Mouse (Mus musculus): ENCODE results near the gene Lrrc8a. TPM values are rescaled to one million over a fixed set of nuclear protein-coding genes. Genes with fewer than 3 reads are reported as not detected.

Gene Lrrc8a
- polyA plus RNA-seq, 1 experiment from 2014 or later, result 45.9 TPM

- no peak for ATAC-seq (ENCODE audit: insufficient number of reproducible peaks, insufficient read depth, low FRiP score, low TSS enrichment, low read depth)
- Histone ChIP-seq H3K4me1 (peaks cover 15% of the 10 kb centered on the region), H3K27ac (no peak overlapping the region), H3K4me3 (no peak overlapping the region), H3K9ac (no peak overlapping the region), H3K9me3 (no peaks in the 10 kb centered on the region), H3K27me3 (no peaks in the 10 kb centered on the region), H3K4me2 (no peak overlapping the region), H3K36me3 (peaks cover 94% of the 10 kb centered on the region)
- WGBS, result 97% methylated on average over 42 of the region's 42 CpGs
Measured at GRCm38 (mm10) chr2:30255631-30256395, 18.3 kb downstream of the Lrrc8a start.

GRCm38 (mm10) chr2:30256616-30257350 lies 19.3 kb downstream of the Lrrc8a start:
- WGBS, result 96% methylated on average over 30 of the region's 30 CpGs

GRCm38 (mm10) chr2:30257699-30258460 lies 20.4 kb downstream of the Lrrc8a start:
- Histone ChIP-seq H3K9me3 (no peaks in the 10 kb centered on the region), H3K4me2 (no peak overlapping the region), H3K4me1 (peaks cover 8% of the 10 kb centered on the region; the same call in 1 of the 2 replicates), H3K27ac (no peak overlapping the region), H3K9ac (0 out of 2 replicates have a peak overlapping the region, but pooled peaks have one; percentile 0), H3K4me3 (no peak overlapping the region), H3K27me3 (no peaks in the 10 kb centered on the region), H3K36me3 (peaks cover 94% of the 10 kb centered on the region)
- no peak for ATAC-seq (ENCODE audit: insufficient number of reproducible peaks, insufficient read depth, low FRiP score, low TSS enrichment, low read depth)
- WGBS, result 88% methylated on average over 7 of the region's 7 CpGs

More at GRCm38 (mm10) chr2:30256616-30257350, 19.3 kb downstream of the Lrrc8a start:
- Histone ChIP-seq H3K36me3 (peaks cover 95% of the 10 kb centered on the region), H3K4me1 (peaks cover 11% of the 10 kb centered on the region), H3K9ac (no peak overlapping the region), H3K27me3 (no peaks in the 10 kb centered on the region), H3K27ac (no peak overlapping the region), H3K9me3 (no peaks in the 10 kb centered on the region), H3K4me2 (no peak overlapping the region), H3K4me3 (no peak overlapping the region)
- ATAC-seq (ENCODE audit: insufficient number of reproducible peaks, insufficient read depth, low FRiP score, low TSS enrichment, low read depth), result no peak

GRCm38 (mm10) chr2:30258600-30258999 lies 21.1 kb downstream of the Lrrc8a start:
- H3K9me3 ChIP-seq, result no peaks in the 10 kb centered on the region
- no peak overlapping the region for H3K4me2 ChIP-seq
- WGBS, result 78% methylated on average over 4 of the region's 4 CpGs
- peaks cover 9% of the 10 kb centered on the region; the same call in 1 of the 2 replicates for H3K4me1 ChIP-seq
- H3K9ac ChIP-seq, result 0 out of 2 replicates have a peak overlapping the region, but pooled peaks have one; percentile 0
- ATAC-seq (ENCODE audit: insufficient number of reproducible peaks, insufficient read depth, low FRiP score, low TSS enrichment, low read depth), result no peak
- no peak overlapping the region for H3K27ac ChIP-seq
- H3K4me3 ChIP-seq, result no peak overlapping the region
- H3K27me3 ChIP-seq, result no peaks in the 10 kb centered on the region
- H3K36me3 ChIP-seq, result peaks cover 98% of the 10 kb centered on the region

DNA sequence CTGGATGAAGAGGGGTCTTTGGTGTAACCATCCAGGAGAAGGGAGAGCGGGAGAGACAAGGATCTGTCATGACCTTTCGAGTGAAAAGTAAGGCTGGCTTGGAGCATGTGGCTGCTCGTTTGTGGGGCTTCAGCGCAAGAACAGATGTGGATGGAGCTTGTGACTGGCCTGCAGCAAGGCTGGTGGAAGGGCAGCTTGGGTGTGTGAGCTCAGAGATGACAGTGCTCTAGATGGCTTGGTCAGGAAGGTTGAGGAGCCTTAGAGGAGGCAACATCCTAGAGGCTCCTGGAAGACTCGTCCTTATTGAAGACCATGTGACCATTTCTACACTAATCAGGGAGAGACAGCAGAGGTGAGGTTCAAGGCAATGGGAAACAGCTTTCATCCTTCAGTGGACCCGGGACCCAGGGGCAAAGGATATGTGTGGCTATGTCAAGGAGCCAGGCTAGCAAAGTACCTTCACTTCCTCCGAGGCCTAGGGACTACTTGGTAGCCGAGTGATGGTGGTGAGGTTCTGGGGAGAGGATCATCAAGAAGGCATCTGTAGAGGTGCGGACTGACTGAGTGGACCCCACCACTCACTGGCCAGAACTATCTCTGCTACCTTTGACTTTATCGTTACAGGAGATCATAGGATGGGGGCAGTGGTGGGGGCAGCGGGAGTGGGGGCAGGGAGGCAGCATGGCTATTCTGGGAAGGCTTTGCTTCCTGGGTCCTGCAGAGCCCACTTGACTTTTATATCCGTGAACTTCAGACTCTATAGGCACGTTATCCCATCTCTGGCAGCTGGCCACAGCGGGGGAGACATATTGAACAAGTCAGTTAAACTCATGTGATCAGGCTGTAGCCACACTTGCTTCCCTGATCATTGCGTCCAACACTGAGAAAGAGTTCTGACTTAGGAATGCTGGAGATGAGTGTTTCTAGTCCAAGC lies 21.9 kb downstream of the Lrrc8a start:
- H3K9ac ChIP-seq, result no peak overlapping the region
- no peaks in the 10 kb centered on the region for H3K27me3 ChIP-seq
- peaks cover 98% of the 10 kb centered on the region for H3K36me3 ChIP-seq
- H3K4me1 ChIP-seq, result peaks cover 14% of the 10 kb centered on the region
- ATAC-seq (ENCODE audit: insufficient number of reproducible peaks, insufficient read depth, low FRiP score, low TSS enrichment, low read depth), result no peak
- H3K4me2 ChIP-seq, result no peak overlapping the region
- WGBS, result 92% methylated on average over 15 of the region's 15 CpGs
- H3K27ac ChIP-seq, result no peak overlapping the region
- H3K4me3 ChIP-seq, result no peak overlapping the region
- H3K9me3 ChIP-seq, result no peaks in the 10 kb centered on the region

- no peaks in the 10 kb centered on the region for H3K9me3 ChIP-seq
- H3K36me3 ChIP-seq, result peaks cover 86% of the 10 kb centered on the region
- H3K4me2 ChIP-seq, result no peak overlapping the region
- ATAC-seq (ENCODE audit: insufficient number of reproducible peaks, insufficient read depth, low FRiP score, low TSS enrichment, low read depth), result no peak
- H3K4me3 ChIP-seq, result no peak overlapping the region
- no peak overlapping the region for H3K27ac ChIP-seq
- no peak overlapping the region for H3K9ac ChIP-seq
- 83% methylated on average over 4 of the region's 4 CpGs for WGBS
- H3K27me3 ChIP-seq, result no peaks in the 10 kb centered on the region
- H3K4me1 ChIP-seq, result peaks cover 32% of the 10 kb centered on the region
Measured at GRCm38 (mm10) chr2:30261064-30261736, 23.7 kb downstream of the Lrrc8a start.

DNA sequence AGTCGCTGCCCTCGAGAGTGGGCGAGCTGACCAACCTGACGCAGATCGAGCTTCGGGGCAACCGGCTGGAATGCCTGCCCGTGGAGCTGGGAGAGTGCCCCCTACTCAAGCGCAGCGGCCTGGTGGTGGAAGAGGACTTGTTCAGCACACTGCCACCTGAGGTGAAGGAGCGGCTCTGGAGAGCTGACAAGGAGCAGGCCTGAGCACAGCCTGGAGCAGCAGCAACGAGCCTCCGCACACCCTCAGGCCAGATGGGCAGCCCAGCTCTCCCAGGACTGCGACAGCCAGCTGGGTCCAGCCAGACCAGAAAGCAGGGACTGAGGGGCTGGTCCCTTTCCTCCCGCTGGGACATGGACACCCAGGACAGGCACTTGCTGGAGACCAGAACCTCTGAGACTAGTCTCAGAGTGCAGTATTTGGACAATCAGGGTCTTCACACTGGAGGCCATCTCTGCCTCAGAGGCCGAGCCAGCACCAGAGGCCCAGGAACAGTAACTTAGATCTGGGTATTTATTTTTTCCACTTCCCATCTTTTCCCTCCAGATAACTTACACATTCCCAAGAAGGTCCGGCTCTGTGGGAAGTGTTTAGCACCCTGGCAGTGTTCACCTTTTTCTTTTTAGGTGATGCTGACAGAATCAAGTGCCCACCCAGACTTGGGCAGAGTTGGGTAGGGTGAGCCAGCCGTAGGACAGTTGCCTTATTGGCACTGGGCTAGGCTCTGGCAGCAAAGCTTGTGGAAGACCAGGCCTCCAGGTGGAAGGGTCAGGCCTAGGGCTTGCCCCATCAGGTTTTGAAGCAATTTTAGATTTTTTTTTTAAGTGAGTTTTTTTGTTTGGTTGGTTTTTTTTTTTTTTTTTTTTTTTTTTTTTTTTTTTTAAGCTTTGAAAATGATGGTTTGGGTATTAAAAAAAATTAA lies 24.7 kb downstream of the Lrrc8a start:
- H3K27ac ChIP-seq, result no peak overlapping the region
- H3K4me3 ChIP-seq, result no peak overlapping the region
- H3K9ac ChIP-seq, result no peak overlapping the region
- no peak for ATAC-seq (ENCODE audit: insufficient number of reproducible peaks, insufficient read depth, low FRiP score, low TSS enrichment, low read depth)
- no peaks in the 10 kb centered on the region for H3K27me3 ChIP-seq
- no peaks in the 10 kb centered on the region for H3K9me3 ChIP-seq
- 91% methylated on average over 18 of the region's 18 CpGs for WGBS
- H3K4me2 ChIP-seq, result no peak overlapping the region
- peaks cover 76% of the 10 kb centered on the region for H3K36me3 ChIP-seq
- H3K4me1 ChIP-seq, result peaks cover 41% of the 10 kb centered on the region

DNA sequence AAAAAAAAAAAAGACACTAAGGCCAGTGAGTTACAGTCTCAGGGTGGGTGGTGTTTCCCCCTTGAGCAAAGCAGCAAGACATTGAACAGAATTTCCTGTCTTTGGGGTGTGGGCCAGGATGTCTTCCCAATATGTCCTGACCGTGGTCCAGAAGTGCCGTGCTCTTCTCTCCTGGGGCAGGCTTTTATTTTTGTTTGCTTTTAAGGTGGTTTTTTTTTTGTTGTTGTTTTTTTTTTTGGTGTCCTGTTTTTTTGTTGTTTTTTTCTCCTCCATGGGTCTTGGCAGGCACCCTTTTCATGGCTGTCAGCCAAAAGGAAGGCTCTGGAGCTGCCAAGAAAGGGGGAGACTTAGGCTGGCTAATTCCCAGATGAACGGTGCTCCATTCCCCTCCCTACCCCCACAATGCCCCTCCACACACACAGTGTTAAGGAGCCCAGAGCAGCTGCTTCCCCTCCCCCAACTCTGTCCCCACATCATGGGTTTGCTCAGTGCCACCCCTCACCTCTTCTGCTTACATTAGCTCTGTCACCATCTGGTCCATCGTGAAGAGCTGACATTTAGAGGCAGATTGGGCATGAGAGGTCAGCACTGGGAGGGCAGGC lies 25.4 kb downstream of the Lrrc8a start:
- Histone ChIP-seq H3K27me3 (no peaks in the 10 kb centered on the region), H3K9me3 (no peaks in the 10 kb centered on the region), H3K4me3 (no peak overlapping the region), H3K4me1 (peaks cover 41% of the 10 kb centered on the region), H3K9ac (0 out of 2 replicates have a peak overlapping the region, but pooled peaks have one; percentile 36), H3K4me2 (no peak overlapping the region), H3K27ac (peak overlapping the region; percentile 33), H3K36me3 (peaks cover 69% of the 10 kb centered on the region)
- 62% methylated on average over 4 of the region's 4 CpGs for WGBS
- no peak for ATAC-seq (ENCODE audit: insufficient number of reproducible peaks, insufficient read depth, low FRiP score, low TSS enrichment, low read depth)

DNA sequence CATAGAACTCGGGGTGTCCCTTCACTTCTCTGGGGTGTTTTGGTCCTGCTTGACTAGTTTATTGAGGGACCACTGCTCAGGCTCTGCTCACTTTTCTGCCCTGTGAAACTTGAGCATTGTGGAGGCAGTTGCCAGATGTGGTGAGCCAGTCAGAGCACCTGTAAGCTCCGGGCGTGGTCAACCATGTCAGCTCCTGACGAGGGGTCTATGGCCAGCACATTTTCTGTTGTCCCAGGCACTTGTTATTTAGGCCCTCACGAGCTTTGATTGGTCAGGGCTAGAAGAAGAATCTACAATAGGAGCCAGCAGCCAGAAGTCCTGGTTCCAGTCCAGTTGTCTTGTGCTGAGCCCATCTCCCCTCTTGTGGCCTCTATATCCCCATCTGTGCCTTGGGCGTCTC lies 26.3 kb downstream of the Lrrc8a start:
- H3K9ac ChIP-seq, result no peak overlapping the region
- H3K4me3 ChIP-seq, result no peak overlapping the region
- no peak overlapping the region for H3K27ac ChIP-seq
- H3K4me2 ChIP-seq, result no peak overlapping the region
- peaks cover 41% of the 10 kb centered on the region for H3K4me1 ChIP-seq
- peaks cover 60% of the 10 kb centered on the region for H3K36me3 ChIP-seq
- no peaks in the 10 kb centered on the region for H3K9me3 ChIP-seq
- 88% methylated on average over 6 of the region's 6 CpGs for WGBS
- no peaks in the 10 kb centered on the region for H3K27me3 ChIP-seq
- ATAC-seq (ENCODE audit: insufficient number of reproducible peaks, insufficient read depth, low FRiP score, low TSS enrichment, low read depth), result no peak

Measured in embryonic facial prominence, embryonic 13.5 days (tissue).